Mouse (Mus musculus): ENCODE measurements around the gene Gm27179.
"Not testable (repeated sequence)": the region's sequence is repeated elsewhere in the genome, so short reads cannot be mapped to it uniquely, and the experiment has no call there.

GRCm38 (mm10) chr14:69496259-69496658 is 16.1 kb downstream of the Gm27179 start:
- TF ChIP-seq CTCF, EP300 (IDR thresholded peaks at IDR 0.05; ENCODE audit: low read depth): not testable (repeated sequence)

Measured in heart, postnatal 0 days (tissue).